Mouse (Mus musculus): ENCODE measurements around the gene Acta2. TPM values are rescaled to one million over a fixed set of nuclear protein-coding genes. Genes with fewer than 3 reads are reported as not detected.

The Acta2 gene
- total RNA-seq, 2 experiments from 2014 or later = 12.2 to 18.3 TPM

- no peak for TF ChIP-seq CTCF (conservative IDR thresholded peaks at IDR 0.05)
- Histone ChIP-seq H3K4me3 (no peak overlapping the region), H3K27ac (no peak overlapping the region)
- no peak for DNase-seq (ENCODE audit: low spot score in 2 of 2)
Observed at GRCm38 (mm10) chr19:34288696-34289095, 33.3 kb upstream of the Acta2 start.

- Histone ChIP-seq H3K4me3 (no peak overlapping the region), H3K27ac (no peak overlapping the region)
- no peak for TF ChIP-seq CTCF (conservative IDR thresholded peaks at IDR 0.05)
- DNase-seq (ENCODE audit: low spot score in 2 of 2) = no peak
Observed at GRCm38 (mm10) chr19:34287656-34288415, 32.4 kb upstream of the Acta2 start.

- TF ChIP-seq CTCF (conservative IDR thresholded peaks at IDR 0.05) = no peak
- no peak overlapping the region for H3K4me3 ChIP-seq
- no peak for DNase-seq (ENCODE audit: low spot score in 2 of 2)
- H3K27ac ChIP-seq = no peak overlapping the region
Observed at GRCm38 (mm10) chr19:34287221-34287620, 31.8 kb upstream of the Acta2 start.

- Histone ChIP-seq H3K4me3 (no peak overlapping the region), H3K27ac (no peak overlapping the region)
- no peak for DNase-seq (ENCODE audit: low spot score in 2 of 2)
- no peak for TF ChIP-seq CTCF (conservative IDR thresholded peaks at IDR 0.05)
Observed at GRCm38 (mm10) chr19:34284826-34285225, 29.4 kb upstream of the Acta2 start.

GRCm38 (mm10) chr19:34284383-34284782 is 29.0 kb upstream of the Acta2 start:
- no peak for DNase-seq (ENCODE audit: low spot score in 2 of 2)
- Histone ChIP-seq H3K4me3 (peak overlapping the region; percentile 25), H3K27ac (no peak overlapping the region)
- peak; percentile 75 for TF ChIP-seq CTCF (conservative IDR thresholded peaks at IDR 0.05)

- Histone ChIP-seq H3K27ac (no peak overlapping the region), H3K4me3 (no peak overlapping the region)
- DNase-seq (ENCODE audit: low spot score in 2 of 2) = no peak
- no peak for TF ChIP-seq CTCF (conservative IDR thresholded peaks at IDR 0.05)
Observed at GRCm38 (mm10) chr19:34283614-34284013, 28.2 kb upstream of the Acta2 start.

GRCm38 (mm10) chr19:34278078-34278477 is 22.7 kb upstream of the Acta2 start:
- DNase-seq (ENCODE audit: low spot score in 2 of 2) = no peak
- no peak overlapping the region for H3K4me3 ChIP-seq
- TF ChIP-seq CTCF (conservative IDR thresholded peaks at IDR 0.05) = no peak
- H3K27ac ChIP-seq = no peak overlapping the region

GRCm38 (mm10) chr19:34273073-34273472 is 17.7 kb upstream of the Acta2 start:
- Histone ChIP-seq H3K4me3 (no peak overlapping the region), H3K27ac (no peak overlapping the region)
- no peak for DNase-seq (ENCODE audit: low spot score in 2 of 2)
- TF ChIP-seq CTCF (conservative IDR thresholded peaks at IDR 0.05) = no peak

GRCm38 (mm10) chr19:34270824-34271464 is 15.6 kb upstream of the Acta2 start:
- no peak for DNase-seq (ENCODE audit: low spot score in 2 of 2)
- no peak for TF ChIP-seq CTCF (conservative IDR thresholded peaks at IDR 0.05)
- Histone ChIP-seq H3K27ac (no peak overlapping the region), H3K4me3 (no peak overlapping the region)

GRCm38 (mm10) chr19:34270106-34270726 is 14.8 kb upstream of the Acta2 start:
- no peak for DNase-seq (ENCODE audit: low spot score in 2 of 2)
- no peak overlapping the region for H3K27ac ChIP-seq
- H3K4me3 ChIP-seq = no peak overlapping the region
- TF ChIP-seq CTCF (conservative IDR thresholded peaks at IDR 0.05) = no peak

GRCm38 (mm10) chr19:34268991-34269390 is 13.6 kb upstream of the Acta2 start:
- H3K4me3 ChIP-seq = no peak overlapping the region
- TF ChIP-seq CTCF (conservative IDR thresholded peaks at IDR 0.05) = no peak
- no peak overlapping the region for H3K27ac ChIP-seq
- no peak for DNase-seq (ENCODE audit: low spot score in 2 of 2)

- TF ChIP-seq CTCF (conservative IDR thresholded peaks at IDR 0.05) = no peak
- no peak overlapping the region for H3K4me3 ChIP-seq
- no peak overlapping the region for H3K27ac ChIP-seq
- no peak for DNase-seq (ENCODE audit: low spot score in 2 of 2)
Observed at GRCm38 (mm10) chr19:34265604-34266193, 10.3 kb upstream of the Acta2 start.

- H3K27ac ChIP-seq = no peak overlapping the region
- H3K4me3 ChIP-seq = no peak overlapping the region
- TF ChIP-seq CTCF (conservative IDR thresholded peaks at IDR 0.05) = no peak
- no peak for DNase-seq (ENCODE audit: low spot score in 2 of 2)
Observed at GRCm38 (mm10) chr19:34262273-34262974, 7.0 kb upstream of the Acta2 start.
